Mouse (Mus musculus): ENCODE data around the gene Bfsp2.

The Bfsp2 gene

DNA sequence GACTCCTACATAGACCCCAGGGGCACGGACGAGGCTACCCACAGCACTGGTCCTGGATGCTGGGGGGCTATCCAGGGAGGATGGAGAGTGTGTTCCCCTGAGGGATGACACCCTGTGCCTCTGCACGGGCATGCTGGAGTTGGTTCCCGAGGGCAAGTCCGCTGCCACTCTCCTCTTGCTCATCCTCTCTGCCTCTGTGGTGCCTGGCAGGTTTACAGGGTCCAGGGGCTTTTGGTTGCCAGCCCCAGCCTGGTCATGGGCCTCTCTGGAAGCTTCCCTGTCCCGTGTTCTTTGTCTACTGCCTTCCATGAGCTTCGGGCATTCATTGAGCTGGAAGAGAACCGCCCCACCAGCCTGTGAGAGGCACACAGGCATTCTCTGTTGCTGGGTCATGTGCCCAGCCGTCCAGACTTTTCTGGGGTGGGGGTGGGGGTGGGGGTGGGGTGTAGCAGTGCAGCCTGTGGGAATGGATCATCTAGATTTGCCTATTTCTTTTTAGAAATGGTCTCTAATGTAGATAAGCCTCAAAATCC is at the start of gene Bfsp2:
Gene Bfsp2, minus strand, starts transcription at position 377 of the 533 bp plus-strand sequence.
- DNase-seq (ENCODE audit: low spot score in 2 of 2): no peak

DNA sequence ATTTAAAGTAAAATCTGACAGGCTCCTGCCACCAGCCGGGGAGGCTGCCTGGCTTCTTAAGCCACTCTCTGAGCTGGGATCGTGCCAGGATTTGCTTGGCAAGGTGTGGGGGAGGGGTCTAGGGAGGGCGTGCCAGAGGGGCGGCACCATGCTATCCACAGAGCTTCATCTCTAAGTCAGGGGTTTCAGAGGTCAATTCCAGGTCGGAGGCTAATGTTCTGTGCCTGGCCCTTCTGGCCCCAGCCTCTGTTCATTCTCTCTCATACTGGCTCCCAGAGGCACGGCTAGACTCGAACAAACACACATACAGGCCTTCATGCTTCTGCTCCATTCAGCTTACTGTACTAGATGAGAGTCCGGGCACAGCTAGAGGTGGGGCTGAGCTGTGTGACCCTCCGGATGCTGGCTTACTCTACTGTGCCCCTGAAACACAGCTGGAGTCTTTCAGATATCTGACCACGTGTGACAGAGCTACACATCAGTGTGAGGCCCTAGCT is 44.9 kb upstream of the Bfsp2 start:
- no peak for DNase-seq (ENCODE audit: low spot score in 2 of 2)

- no peak for DNase-seq (ENCODE audit: low spot score in 2 of 2)
Observed at GRCm38 (mm10) chr9:103524600-103524999, 44.4 kb upstream of the Bfsp2 start.

GRCm38 (mm10) chr9:103523742-103524403 is 43.7 kb upstream of the Bfsp2 start:
- DNase-seq (ENCODE audit: low spot score in 2 of 2): no peak

DNA sequence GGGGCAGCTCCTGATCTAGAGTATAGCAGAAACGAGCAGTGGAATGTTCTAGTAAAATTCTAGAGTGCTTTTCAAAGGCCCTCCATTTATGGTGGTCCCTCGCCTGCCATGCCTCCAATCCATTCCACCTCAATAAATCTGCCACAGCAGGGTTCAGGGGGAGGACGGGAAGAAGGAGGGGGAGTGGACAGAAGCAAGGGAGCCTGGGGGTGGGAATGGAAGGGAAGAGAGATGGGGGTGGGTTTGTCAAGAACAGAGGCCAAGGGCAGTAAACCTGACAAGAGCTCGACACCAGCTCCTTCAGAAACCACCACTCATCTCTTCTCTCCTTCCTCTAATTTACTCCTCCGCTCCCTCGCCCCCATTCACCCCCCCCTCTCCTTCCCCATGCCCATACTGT is 42.8 kb upstream of the Bfsp2 start:
- no peak for DNase-seq (ENCODE audit: low spot score in 2 of 2)

DNA sequence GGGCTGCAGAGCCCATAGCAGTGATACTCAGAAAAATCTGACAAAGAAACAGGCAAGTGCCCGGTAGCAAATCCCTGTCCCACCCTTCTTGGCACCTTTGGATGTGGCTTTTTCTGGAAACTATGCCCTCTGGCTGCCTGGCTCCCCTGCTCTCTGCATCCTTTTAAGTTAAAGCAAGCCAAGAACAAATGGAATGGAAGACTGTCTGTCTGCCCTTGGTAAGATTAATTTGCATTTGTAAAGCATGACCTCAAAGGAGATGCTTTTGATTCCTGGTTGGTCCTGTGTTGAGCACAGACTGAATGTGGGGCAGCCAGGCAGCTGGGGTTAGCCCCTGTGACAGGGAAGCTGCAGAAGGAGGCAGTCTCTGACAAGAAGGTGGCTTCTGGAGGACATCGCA is 33.7 kb upstream of the Bfsp2 start:
- no peak for DNase-seq (ENCODE audit: low spot score in 2 of 2)

GRCm38 (mm10) chr9:103512257-103512656 is 32.0 kb upstream of the Bfsp2 start:
- DNase-seq (ENCODE audit: low spot score in 2 of 2): no peak

GRCm38 (mm10) chr9:103506968-103507584 is 26.9 kb upstream of the Bfsp2 start:
- no peak for DNase-seq (ENCODE audit: low spot score in 2 of 2)

DNA sequence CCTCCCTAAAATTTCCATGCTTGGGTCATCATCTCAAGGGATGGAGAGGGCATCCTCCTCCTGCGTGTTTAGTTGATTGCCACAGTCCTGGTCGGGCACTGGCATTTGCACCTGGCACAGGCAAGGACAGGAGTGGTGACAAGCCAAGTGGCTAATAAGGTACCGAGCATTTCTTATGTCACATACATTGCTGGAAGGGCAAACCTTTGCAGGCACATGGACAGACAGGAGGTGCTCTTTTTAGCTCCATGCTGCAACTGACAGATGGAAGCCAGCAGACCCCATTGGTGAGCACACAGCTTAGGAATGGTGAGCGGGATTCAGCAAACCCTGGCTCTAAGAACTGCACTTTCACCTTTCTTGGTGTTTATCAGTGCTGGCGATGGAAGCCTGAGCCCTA is 24.8 kb upstream of the Bfsp2 start:
- DNase-seq (ENCODE audit: low spot score in 2 of 2): no peak

DNA sequence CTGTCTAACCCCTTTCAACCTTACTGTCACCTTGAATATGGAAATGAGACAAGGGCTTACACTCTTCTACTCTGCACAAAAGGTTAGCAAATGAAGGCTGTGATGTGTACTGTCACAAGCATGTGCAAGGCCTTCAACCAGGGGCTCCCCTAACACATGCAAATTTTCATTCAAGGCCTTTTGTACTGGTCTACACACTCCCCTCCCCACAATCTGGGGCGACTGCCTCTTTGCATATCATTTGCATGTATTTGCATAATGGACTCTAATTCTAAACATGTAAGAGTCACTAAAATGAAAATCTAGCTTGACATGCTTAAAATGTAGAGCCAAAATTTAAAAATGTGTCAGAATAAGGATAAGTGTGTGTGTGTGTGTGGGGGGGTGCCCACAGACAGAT is 24.4 kb upstream of the Bfsp2 start:
- no peak for DNase-seq (ENCODE audit: low spot score in 2 of 2)

DNA sequence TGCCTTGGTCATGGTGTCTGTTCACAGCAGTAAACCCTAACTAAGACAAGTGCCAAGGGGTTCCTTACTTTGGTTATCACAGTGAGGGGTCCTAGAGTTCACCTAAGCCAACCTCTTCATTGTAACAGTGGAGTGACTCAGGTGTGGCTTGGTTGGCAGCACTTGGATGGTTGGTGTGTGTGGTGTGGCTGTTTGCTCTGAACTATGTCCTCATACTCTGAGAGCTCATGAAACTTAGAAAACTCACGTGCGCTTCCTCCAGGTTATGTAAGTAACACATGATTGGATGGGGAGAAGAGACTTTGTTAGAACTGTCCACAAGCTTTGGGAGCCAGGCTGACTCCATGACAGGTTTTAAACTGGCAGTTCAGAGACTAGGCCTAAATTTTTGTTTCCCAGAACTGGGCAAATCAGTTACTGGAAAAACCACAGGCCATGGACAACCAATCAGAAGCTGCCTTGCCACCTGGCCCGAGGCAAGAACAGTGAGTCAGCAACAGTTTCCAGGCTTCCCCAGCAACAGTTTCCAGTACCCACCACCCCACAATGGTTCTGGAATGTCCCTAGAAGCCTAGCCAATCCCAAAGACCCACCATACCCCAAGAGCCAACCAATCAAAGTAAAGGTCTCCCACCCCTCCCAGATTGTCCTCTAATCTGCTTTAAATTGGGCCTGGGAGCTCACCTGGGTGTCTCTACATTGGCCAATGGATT is 23.5 kb upstream of the Bfsp2 start:
- no peak for DNase-seq (ENCODE audit: low spot score in 2 of 2)

GRCm38 (mm10) chr9:103502655-103503054 is 22.4 kb upstream of the Bfsp2 start:
- no peak for DNase-seq (ENCODE audit: low spot score in 2 of 2)

DNA sequence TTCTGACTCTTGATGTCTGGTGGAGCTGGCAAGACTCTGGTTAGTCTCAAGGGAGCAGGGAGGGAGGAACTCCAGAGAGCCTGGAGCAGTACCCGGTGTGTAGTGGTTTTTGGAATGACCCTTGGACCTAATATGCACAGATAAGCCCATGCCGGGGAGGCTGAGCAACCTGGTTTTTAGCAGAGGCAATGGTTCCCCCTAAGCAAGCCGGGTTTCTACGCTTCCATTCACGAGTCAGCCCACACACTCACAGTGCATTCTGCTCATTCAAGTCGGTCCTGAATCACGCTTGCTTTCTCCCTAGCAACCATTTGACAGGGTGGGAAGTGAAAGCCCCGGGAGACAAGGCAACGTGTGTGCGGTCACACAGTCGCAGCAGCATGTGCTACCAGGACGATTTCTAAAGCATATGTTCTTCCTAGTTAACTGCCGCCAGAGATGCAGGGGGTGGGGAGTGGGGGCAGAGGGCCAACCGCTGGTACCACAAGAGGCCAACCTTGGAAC is 21.7 kb upstream of the Bfsp2 start:
- DNase-seq (ENCODE audit: low spot score in 2 of 2): no peak

DNA sequence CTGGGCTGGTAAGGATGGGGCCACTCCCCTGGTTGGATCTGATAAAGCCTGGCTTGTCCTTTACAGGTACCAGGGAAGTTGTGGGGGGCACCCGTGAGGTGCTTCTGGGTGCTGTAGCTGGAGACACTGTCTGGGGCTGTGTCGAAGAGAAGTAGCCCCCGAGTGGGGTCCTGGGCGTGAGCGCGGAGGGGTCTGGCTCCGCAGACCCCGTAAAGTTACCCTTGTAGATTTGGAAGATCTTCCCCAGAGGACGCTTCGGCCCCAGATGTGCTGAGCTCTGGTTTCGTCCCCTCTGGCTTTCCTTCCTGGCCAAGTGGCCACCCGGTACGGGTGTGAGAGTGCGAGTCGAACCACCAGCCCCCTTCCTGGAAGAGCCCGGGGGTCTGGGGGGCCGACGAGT is 19.1 kb upstream of the Bfsp2 start:
- DNase-seq (ENCODE audit: low spot score in 2 of 2): no peak

- DNase-seq (ENCODE audit: low spot score in 2 of 2): no peak
Observed at GRCm38 (mm10) chr9:103498699-103499098, 18.5 kb upstream of the Bfsp2 start.

DNA sequence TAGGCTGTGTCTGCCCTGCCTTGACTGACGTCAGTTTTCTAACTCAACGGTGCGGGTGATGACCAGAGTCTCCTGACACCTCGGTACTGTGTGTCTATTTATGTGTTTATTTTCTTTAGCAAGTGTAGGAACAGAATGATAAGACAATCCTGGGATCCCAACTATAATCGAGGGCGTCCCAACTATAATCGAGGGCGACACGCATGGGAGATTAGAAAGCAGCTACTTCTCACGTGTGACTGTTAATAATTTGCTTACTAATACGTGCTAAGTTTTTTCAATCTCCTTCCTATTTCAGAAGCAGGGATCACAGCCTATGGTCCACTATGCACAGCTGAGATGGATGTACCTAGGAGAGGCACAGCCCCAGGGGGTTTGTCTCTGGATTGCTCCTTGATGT is 15.2 kb upstream of the Bfsp2 start:
- no peak for DNase-seq (ENCODE audit: low spot score in 2 of 2)

DNA sequence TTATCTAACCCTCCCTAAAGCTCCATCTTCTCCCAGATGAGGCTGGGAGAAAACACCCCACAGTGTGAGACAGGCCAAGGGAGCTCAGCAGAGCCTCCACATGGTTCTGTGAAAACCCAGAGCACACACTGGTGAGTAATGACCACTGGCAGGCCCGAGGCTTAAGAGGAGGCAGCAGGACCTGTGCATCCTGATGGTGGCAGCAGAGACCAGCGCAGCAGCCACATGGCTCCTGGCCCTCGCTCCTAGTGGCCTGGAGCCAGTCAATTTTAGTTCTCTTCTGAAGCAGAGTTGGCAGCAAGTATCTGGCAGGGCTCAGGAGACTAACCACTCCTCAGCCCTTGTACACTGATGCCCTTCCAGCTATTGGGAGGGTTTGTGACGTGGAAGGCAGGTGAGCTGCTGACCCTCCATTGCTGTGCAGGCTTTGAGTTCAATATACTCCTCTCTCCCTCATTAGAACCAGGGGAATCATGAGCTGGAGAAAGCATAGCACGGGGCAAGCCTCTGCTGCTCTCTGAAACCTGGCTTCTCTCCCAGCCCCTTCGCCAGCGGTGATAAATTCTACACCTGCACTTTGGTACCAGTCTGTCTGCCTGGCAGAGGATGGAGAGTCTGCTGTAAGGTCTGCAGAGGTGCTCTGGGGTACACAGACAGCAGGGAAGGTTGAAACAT is 14.3 kb upstream of the Bfsp2 start:
- peak in 1 of 2 experiments; percentile 65 for DNase-seq (ENCODE audit: low spot score in 2 of 2)

DNA sequence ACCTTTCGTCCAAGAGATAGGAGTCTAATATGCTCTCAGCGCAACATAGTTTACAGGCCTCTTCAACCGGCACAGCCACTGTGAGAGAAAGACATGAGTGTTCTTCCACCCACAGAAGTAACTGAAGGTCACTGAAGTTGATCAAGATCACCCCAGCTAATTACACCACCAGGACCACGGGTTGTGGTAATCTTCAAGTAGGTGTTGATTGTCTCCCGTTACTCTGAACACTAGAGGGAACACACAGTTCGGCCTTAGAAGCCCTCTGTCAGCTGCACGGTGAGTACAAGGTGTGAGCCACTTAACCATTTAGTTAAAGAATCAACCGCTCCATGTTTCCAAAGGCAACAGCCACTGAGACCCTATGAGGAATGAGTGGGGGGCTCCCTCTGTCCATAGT is 11.8 kb upstream of the Bfsp2 start:
- no peak for DNase-seq (ENCODE audit: low spot score in 2 of 2)

GRCm38 (mm10) chr9:103490439-103490838 is 10.2 kb upstream of the Bfsp2 start:
- DNase-seq (ENCODE audit: low spot score in 2 of 2): peak; percentile 68 to 83

DNA sequence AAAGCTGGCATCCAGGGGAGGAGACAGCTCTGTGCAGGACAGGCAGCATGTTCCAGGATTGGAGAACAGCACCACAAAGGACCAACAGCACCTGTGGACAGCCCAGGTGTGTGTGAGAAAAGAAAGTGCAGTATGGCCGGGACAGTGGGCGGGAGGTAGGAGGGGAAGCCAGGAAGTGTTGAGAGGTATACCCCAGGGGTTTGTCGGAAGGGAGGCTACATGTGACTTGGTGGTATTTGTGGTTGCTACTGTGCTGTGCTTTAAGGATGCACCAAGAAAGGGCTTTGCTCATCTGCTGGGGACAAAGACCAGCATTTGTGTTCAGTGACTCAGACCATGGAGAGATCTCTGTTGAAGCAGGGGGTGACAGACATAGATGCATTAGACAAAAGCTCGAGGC is 9.7 kb upstream of the Bfsp2 start:
- DNase-seq (ENCODE audit: low spot score in 2 of 2): peak; percentile 19 to 44

DNA sequence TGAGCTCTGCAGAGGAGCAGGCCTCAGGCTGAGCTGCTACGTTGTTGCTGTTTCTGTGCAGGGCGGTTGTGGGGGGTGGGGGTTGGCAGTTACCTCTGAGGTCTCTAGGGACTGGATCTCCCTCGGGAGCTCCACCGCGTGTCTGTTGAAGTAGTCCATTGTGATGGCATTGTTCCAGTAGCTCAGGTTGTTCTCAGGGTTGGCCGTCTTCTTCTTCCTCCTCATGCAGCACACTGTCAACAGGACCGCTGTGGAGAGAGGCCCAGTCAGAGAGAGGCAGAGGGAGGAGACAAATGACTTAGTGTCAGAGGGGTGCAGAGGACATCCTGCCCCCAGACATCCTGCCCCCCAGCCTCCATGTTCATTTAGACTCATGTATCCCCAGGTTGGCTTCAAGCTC is 8.9 kb upstream of the Bfsp2 start:
- DNase-seq (ENCODE audit: low spot score in 2 of 2): peak; percentile 19 to 70

DNA sequence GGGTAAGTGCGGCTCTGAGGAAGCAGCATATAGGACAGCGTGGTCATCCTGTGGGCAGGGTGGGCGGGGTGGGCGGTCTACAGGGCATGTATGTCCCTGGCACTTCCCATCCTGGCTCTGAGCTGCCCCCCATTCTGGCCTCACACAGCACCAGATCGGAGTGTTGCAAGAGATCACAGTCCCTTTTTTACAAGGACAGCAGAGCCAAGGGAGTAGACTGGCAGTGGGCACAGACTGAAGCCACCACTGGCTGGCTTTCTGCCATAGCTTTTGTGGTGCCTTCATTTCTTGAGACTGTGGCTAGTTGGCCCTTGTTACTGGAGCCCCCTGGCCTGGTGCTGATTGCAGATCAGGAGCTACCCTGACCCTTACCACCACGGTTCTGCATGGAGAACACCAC is 6.0 kb upstream of the Bfsp2 start:
- DNase-seq (ENCODE audit: low spot score in 2 of 2): no peak

All from spleen, postnatal 10 days (tissue).